Mouse (Mus musculus): ENCODE results near the gene Mvd.

DNA sequence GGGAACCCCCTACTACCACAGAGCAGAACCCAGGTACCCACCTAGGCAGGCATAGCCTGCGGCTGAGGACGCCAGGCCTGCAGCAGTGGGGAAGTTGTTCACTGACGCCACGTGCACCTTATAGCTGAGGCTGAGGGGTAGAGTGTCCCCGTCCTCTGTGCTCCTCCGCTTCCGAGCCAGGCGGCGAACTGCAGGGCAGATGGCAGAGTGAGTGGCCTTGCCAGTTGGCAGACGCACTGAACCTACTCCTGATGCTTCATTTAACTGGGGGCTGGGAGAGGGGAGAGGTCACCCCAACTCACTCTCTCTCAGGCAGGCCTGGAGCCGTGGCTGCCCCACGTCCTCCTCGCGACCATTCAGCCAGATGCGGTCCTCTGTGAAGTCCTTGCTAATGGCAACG is 3.9 kb downstream of the Mvd start:
- no peak for TF ChIP-seq POLR2A (IDR thresholded peaks at IDR 0.05; ENCODE audit: borderline replicate concordance, control insufficient read depth, low read depth, low read length)
- no peak for TF ChIP-seq CTCF (IDR thresholded peaks at IDR 0.05; ENCODE audit: control insufficient read depth, insufficient read depth, low read length)

Measured in bone marrow, adult 2 months (tissue).